Mouse (Mus musculus): Measurements from ENCODE around the gene 4933407L21Rik. TPM values are rescaled to one million over a fixed set of nuclear protein-coding genes. Genes with fewer than 3 reads are reported as not detected.
"Not testable (repeated sequence)": the region's sequence is repeated elsewhere in the genome, so short reads cannot be mapped to it uniquely, and the experiment has no call there.

The 4933407L21Rik gene
- polyA plus RNA-seq, 1 experiment from 2014 or later, result not detected

- DNase-seq (ENCODE audit: low spot score), result no peak
- H3K27ac ChIP-seq, result no peak overlapping the region
- no peaks in the 10 kb centered on the region for H3K9me3 ChIP-seq (replicated peaks)
- H3K36me3 ChIP-seq, result no peaks in the 10 kb centered on the region
- no peaks in the 10 kb centered on the region for H3K4me1 ChIP-seq
- no peak overlapping the region for H3K4me3 ChIP-seq
- WGBS, result 85% methylated on average over 3 of the region's 3 CpGs
- no peaks in the 10 kb centered on the region for H3K27me3 ChIP-seq (ENCODE audit: low read depth, poor library complexity, severe bottlenecking)
Observed at GRCm38 (mm10) chr1:85977709-85978108, 49.4 kb downstream of the 4933407L21Rik start.

GRCm38 (mm10) chr1:85981738-85982357 is 53.6 kb downstream of the 4933407L21Rik start:
- H3K4me1 ChIP-seq, result no peaks in the 10 kb centered on the region
- no peaks in the 10 kb centered on the region for H3K9me3 ChIP-seq (replicated peaks)
- no peaks in the 10 kb centered on the region for H3K36me3 ChIP-seq
- H3K4me3 ChIP-seq, result no peak overlapping the region
- no peaks in the 10 kb centered on the region for H3K27me3 ChIP-seq (ENCODE audit: low read depth, poor library complexity, severe bottlenecking)
- 73% methylated on average over 7 of the region's 7 CpGs for WGBS
- H3K27ac ChIP-seq, result no peak overlapping the region
- no peak for DNase-seq (ENCODE audit: low spot score)

GRCm38 (mm10) chr1:85985784-85986183 is 57.5 kb downstream of the 4933407L21Rik start:
- Histone ChIP-seq H3K36me3 (no peaks in the 10 kb centered on the region), H3K27ac (no peak overlapping the region), H3K4me3 (no peak overlapping the region), H3K4me1 (no peaks in the 10 kb centered on the region), H3K9me3 (replicated peaks) (no peaks in the 10 kb centered on the region), H3K27me3 (ENCODE audit: low read depth, poor library complexity, severe bottlenecking) (no peaks in the 10 kb centered on the region)
- WGBS, result 87% methylated on average over 3 of the region's 3 CpGs
- no peak for DNase-seq (ENCODE audit: low spot score)

- Histone ChIP-seq H3K9me3 (replicated peaks) (no peaks in the 10 kb centered on the region), H3K27ac (no peak overlapping the region), H3K4me3 (no peak overlapping the region), H3K36me3 (no peaks in the 10 kb centered on the region), H3K4me1 (no peaks in the 10 kb centered on the region), H3K27me3 (ENCODE audit: low read depth, poor library complexity, severe bottlenecking) (no peaks in the 10 kb centered on the region)
- 82% methylated on average over 4 of the region's 4 CpGs for WGBS
- no peak for DNase-seq (ENCODE audit: low spot score)
Observed at GRCm38 (mm10) chr1:85988351-85988750, 60.1 kb downstream of the 4933407L21Rik start.

GRCm38 (mm10) chr1:85988882-85989281 is 60.6 kb downstream of the 4933407L21Rik start:
- H3K4me1 ChIP-seq; H3K27me3 ChIP-seq (ENCODE audit: low read depth, poor library complexity, severe bottlenecking); H3K27ac ChIP-seq; H3K9me3 ChIP-seq (replicated peaks); DNase-seq (ENCODE audit: low spot score); H3K4me3 ChIP-seq; H3K36me3 ChIP-seq: not testable (repeated sequence)
- WGBS, result 94% methylated on average over 4 of the region's 4 CpGs

Other genes with a start within 250 kb of the 4933407L21Rik start
- 0.48 and 0.74 TPM in 2 replicates for gene A630001G21Rik, start 149.8 kb upstream of the 4933407L21Rik start, polyA plus RNA-seq (2016; fragmentation: Nextera tagmentation; extraction: Ambion mirVana)
- gene Cab39, start 135.0 kb upstream of the 4933407L21Rik start, polyA plus RNA-seq (2016; fragmentation: Nextera tagmentation; extraction: Ambion mirVana), result 28.1 and 33.5 TPM in 2 replicates
- 170 and 188 TPM in 2 replicates for gene Itm2c, start 34.2 kb upstream of the 4933407L21Rik start, polyA plus RNA-seq (2016; fragmentation: Nextera tagmentation; extraction: Ambion mirVana)
- gene Gpr55, start 32.5 kb downstream of the 4933407L21Rik start, polyA plus RNA-seq (2016; fragmentation: Nextera tagmentation; extraction: Ambion mirVana), result not detected in 2 replicates
- gene Spata3, start 88.3 kb downstream of the 4933407L21Rik start, polyA plus RNA-seq (2016; fragmentation: Nextera tagmentation; extraction: Ambion mirVana), result not detected in 2 replicates
- gene 2810459M11Rik, start 117.4 kb downstream of the 4933407L21Rik start, polyA plus RNA-seq (2016; fragmentation: Nextera tagmentation; extraction: Ambion mirVana), result 0.19 and 0.28 TPM in 2 replicates
- gene Psmd1, start 135.9 kb downstream of the 4933407L21Rik start, polyA plus RNA-seq (2016; fragmentation: Nextera tagmentation; extraction: Ambion mirVana), result 220 and 233 TPM in 2 replicates
- gene Htr2b, start 183.5 kb downstream of the 4933407L21Rik start, polyA plus RNA-seq (2016; fragmentation: Nextera tagmentation; extraction: Ambion mirVana), result 0.28 and 0.50 TPM in 2 replicates
- gene Gm21972, start 205.2 kb downstream of the 4933407L21Rik start, polyA plus RNA-seq (2016; fragmentation: Nextera tagmentation; extraction: Ambion mirVana), result not detected in 2 replicates
- gene Armc9, start 226.3 kb downstream of the 4933407L21Rik start, polyA plus RNA-seq (2016; fragmentation: Nextera tagmentation; extraction: Ambion mirVana), result 34.6 and 37.3 TPM in 2 replicates

Data from limb, embryonic 10.5 days (tissue).